Mouse (Mus musculus) cerebellum, adult 18-20 months (tissue): ENCODE results near the gene Ankrd9.

Experiments used
- DNase-seq, 2 experiments: peaks; one replicate each; pipeline ENCODE4 v3.0.0; 2021

The Ankrd9 gene

GRCm38 (mm10) chr12:110978607-110979406 lies at the start of gene Ankrd9:
TSS of gene Ankrd9 (minus strand) at chr12:110979040.
- DNase-seq, result peak; percentile 94 to 95

DNA sequence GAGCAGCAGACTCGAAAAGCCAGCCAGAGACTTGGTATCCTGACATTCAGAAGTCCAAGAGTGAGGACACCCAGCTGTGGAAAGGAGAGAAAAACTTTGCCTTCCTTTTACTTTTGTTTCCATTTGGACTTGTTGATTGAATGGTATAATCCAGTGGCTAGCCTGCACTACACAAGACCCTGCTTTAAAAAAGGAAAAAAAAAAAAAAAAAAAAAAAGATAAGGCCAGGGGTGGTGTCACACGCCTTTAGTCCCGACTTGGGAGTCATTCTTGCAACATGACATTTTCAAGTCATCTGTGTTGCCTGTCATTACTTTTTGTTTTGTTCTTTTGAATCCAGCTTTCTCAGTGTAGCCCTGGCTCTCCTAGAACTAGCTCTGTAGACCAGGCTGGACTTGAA lies 42.7 kb upstream of the Ankrd9 start:
- DNase-seq, result no peak

DNA sequence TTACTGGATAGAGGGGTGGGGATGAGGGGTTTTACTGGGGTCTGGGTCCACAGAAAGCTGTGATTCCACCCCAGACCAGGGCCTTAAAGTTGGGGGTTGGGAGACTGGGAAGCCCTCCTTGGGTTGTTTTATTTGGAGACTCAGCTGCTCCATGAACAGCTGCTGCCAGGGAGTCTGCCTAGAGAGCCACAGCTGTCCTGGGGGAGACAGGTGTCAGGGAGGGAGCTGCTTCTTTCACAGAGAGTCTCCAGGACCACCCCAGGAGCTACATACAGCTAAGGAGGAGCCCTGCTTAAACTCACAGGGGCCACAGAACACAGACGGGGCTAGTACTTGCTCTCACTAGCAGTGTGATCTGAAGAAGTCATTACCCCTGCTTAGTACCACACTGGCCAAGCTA lies 42.3 kb upstream of the Ankrd9 start:
- DNase-seq, result no peak

- no peak for DNase-seq
Measured at GRCm38 (mm10) chr12:111019086-111019485, 40.2 kb upstream of the Ankrd9 start.

DNA sequence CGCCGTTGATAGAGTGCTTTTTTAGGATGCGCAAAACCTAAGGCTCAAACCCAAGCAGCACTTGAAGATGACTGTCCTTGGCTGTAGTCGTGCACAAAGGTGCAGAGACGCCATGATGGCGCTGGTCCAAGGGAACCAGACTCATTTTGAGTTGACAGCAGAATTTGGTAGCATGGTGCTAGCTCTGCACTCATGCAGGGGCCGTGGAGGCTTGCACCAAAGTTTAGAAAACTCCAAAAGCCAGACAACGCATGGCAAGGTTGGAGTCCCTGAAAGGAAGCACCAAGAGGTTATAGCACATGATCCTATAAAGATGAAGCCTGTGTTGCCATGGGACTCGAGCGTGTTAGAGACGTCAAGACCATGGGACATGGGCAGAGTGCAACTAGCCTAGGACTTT lies 39.2 kb upstream of the Ankrd9 start:
- no peak for DNase-seq

GRCm38 (mm10) chr12:111016807-111017206 lies 38.0 kb upstream of the Ankrd9 start:
- no peak for DNase-seq

GRCm38 (mm10) chr12:111009615-111010257 lies 30.9 kb upstream of the Ankrd9 start:
- DNase-seq, result no peak

GRCm38 (mm10) chr12:111008500-111009490 lies 30.0 kb upstream of the Ankrd9 start:
- DNase-seq, result peak; percentile 50 to 53

DNA sequence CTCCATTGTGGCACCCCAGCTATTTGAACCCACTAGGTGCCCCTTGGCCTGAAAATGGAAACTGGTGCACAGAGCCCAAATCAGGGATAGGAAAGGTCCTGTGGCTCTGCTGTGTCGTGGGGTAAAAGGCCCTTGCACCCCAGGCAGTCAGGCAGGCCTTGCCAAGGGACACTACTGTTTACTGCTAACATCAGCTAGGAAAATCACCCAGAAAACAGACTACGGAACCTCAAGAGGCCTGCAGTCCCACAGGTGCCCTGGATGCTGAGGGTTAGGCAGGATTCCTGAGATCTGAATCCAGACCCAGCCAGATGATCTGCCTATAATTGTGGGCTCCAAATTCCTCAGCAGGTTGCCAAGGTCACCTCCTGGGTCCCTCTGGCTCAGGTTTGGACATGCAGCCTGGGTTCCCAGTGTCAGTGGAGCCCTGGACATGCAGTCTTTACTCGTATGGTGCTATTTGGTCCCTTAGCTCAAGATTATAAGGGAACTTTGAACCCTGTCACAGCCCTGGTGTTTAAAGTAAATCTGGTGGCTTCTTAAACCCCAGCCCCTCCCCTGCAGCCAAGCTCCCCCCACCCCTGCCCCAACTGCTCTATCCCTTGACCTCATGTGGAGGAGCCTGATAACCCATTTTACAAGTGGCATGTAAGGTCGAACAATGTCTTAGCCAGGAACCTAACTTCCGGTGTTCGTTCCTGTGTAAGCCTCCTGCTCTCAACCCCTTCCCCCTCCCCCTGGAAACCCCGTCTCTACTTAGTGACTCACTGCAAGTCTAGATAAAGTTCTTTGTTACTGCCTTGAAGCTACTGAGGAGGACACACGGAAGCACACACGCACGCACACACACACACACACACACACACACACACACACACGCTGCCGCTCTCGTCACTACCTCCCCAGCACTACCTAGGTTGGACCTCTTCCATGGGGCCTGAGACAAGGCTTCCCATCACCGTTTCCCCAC lies 28.6 kb upstream of the Ankrd9 start:
- DNase-seq, result no peak

- no peak for DNase-seq
Measured at GRCm38 (mm10) chr12:111006339-111006738, 27.5 kb upstream of the Ankrd9 start.

- DNase-seq, result no peak
Measured at GRCm38 (mm10) chr12:111005803-111006202, 27.0 kb upstream of the Ankrd9 start.

- no peak for DNase-seq
Measured at GRCm38 (mm10) chr12:111004142-111004541, 25.3 kb upstream of the Ankrd9 start.

- DNase-seq, result no peak
Measured at GRCm38 (mm10) chr12:111000956-111001355, 22.1 kb upstream of the Ankrd9 start.

DNA sequence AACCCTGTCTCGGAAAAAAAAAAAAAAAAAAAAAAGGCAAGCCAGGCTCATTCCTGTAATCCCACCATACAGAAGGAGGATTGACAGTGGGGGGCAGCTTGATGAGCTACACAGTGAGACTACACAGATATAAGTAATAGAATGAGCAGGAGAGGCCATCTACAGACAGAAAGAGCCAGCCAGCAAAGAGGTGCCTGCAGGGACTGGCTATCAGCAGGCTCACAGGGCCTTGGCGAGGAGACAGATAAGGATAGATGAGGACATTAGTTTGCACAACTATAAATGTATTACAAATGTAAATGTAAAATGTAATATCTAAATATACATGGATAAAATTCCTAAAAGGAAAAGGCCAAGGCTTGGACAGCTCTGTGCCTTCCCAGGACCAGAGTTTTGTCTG lies 21.0 kb upstream of the Ankrd9 start:
- DNase-seq, result no peak

- DNase-seq, result no peak
Measured at GRCm38 (mm10) chr12:110998092-110998491, 19.3 kb upstream of the Ankrd9 start.

DNA sequence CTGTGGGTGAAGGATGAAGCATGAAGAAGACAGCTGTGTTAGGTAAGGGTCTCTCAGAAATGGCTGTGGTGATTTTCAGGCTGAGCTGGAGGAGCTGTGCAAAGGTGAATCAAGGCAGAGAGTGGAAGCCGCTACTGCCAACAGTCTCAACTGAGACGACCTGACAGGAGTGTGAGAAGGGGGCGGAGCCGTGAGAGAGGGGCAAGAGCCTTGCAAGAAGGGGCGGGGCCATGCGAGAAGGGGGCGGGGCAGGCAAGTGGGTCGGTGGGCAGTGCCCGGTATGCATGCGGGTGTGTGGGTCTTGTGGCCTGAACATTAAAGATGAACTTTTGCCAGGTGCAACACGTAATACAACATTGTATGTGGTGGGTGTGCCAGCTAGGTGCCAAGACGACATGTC lies 15.8 kb upstream of the Ankrd9 start:
- DNase-seq, result no peak

- no peak for DNase-seq
Measured at GRCm38 (mm10) chr12:110993226-110993625, 14.4 kb upstream of the Ankrd9 start.

GRCm38 (mm10) chr12:110992771-110993170 lies 13.9 kb upstream of the Ankrd9 start:
- peak; percentile 21 to 33 for DNase-seq

- peak; percentile 91 to 97 for DNase-seq
Measured at GRCm38 (mm10) chr12:110992128-110992553, 13.3 kb upstream of the Ankrd9 start.

DNA sequence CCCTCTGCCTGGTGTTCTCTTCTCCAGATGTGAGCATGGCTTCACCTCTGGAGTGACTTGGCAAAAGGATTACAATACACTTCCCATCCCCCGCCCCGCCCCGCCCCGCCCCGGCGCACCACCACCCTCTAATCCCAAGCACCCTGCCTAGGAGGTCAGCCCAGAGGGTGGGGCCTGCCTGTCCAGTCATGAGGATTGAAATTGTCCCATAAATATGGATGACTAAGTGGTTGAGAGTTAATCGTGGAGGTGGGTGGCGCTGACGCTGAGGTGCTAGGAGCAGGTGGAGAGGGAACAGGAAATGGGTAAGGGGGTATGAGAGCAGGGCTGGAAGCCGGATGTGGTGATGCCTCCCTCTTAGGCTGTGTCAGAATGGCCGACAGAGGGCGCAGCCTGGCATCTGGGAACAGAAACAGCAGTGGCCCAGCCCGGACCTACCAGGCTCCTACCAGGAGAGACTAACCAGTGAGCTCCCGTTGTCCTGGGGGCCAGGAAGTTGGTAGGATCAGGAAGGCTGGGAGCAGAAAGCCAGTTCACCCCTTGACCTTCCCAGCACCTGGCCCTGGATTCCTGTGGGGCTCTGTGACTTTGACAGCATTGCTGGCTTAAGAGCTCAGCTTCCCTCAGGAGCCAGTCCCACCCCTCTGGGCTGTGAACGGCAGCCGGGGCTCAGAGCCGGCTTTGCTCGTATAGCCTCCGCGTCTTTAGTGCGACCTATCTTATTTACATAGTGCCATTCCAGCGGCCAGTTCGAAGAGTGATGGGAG lies 12.7 kb upstream of the Ankrd9 start:
- peak; percentile 68 to 72 for DNase-seq

DNA sequence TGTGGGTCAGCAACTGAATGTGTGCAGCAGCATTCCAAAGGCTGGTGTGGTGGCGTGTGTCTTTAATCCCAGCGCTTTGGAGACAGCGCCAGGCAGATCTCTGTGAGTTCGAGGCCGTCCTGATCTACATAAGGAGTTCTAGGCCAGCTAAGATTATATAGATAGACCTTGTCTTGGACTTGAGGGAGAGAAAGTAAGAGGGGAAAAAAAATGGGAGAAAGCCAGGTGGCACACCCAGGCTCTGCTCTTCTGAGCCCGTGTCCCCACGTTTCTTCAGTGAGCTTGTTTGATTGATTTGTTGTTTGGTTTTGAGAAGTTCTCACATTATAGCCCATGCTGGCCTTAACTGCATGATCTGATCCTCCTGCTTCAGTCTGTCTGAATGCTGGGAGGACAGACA lies 11.7 kb upstream of the Ankrd9 start:
- no peak for DNase-seq
